Mouse (Mus musculus) limb, embryonic 15.5 days (tissue): ENCODE results near the gene Tm9sf4. TPM values are rescaled to one million over a fixed set of nuclear protein-coding genes. Genes with fewer than 3 reads are reported as not detected.
A peak's percentile ranks its signal among the peaks of the same experiment; 100 is the strongest.

Source experiments
- ATAC-seq: fragments of 200-750 bp; cut with Nextera tagmentation; 2 replicates; pipeline ENCODE4 v1.8.0; 2017; ENCODE audit warnings: low read depth, moderate TSS enrichment; ENCODE audit not compliant: insufficient number of reproducible peaks, low FRiP score, low TSS enrichment
- H3K27ac ChIP-seq: fragments of 300-500 bp; sonication (generic); 2 replicates; pipeline ENCODE4 v1.5.1; 2015; ENCODE audit warnings: moderate library complexity, mild to moderate bottlenecking, inconsistent platforms
- H3K27me3 ChIP-seq: fragments of 300-500 bp; sonication (generic); 2 replicates; pipeline ENCODE4 v1.6.1; 2015; ENCODE audit warnings: inconsistent platforms
- H3K36me3 ChIP-seq: fragments of 300-500 bp; sonication (generic); 2 replicates; pipeline ENCODE4 v1.6.1; 2015; ENCODE audit warnings: inconsistent platforms
- H3K4me1 ChIP-seq: fragments of 300-500 bp; sonication (generic); 2 replicates; pipeline ENCODE4 v1.6.1; 2015; ENCODE audit warnings: inconsistent platforms
- H3K4me2 ChIP-seq: fragments of 300-500 bp; sonication (generic); 2 replicates; pipeline ENCODE4 v1.6.1; 2015; ENCODE audit warnings: mild to moderate bottlenecking, inconsistent platforms
- H3K4me3 ChIP-seq: fragments of 300-500 bp; sonication (generic); 2 replicates; pipeline ENCODE4 v1.5.1; 2015; ENCODE audit warnings: mild to moderate bottlenecking, inconsistent platforms
- H3K9ac ChIP-seq: fragments of 300-500 bp; sonication (generic); 2 replicates; pipeline ENCODE4 v1.6.1; 2015; ENCODE audit warnings: inconsistent platforms
- H3K9me3 ChIP-seq: fragments of 300-500 bp; sonication (generic); 2 replicates; pipeline ENCODE4 v1.6.1; 2016; ENCODE audit warnings: inconsistent platforms
- WGBS: fragments of 180-500 bp; shearing (Covaris S2); methylation state at CpG from one replicate; pipeline ENCODE4 v1.1.7; 2015; 5-methylcytosine and 5-hydroxymethylcytosine counted together
- polyA plus RNA-seq: library from polyadenylated mRNA; unstranded; fragments of >200 nt; fragmentation: Nextera tagmentation; extraction: Ambion mirVana; gene quantifications from 2 replicates; pipeline ENCODE4 v1.2.1, GENCODE M21; 2015

Gene Tm9sf4
- 92.6 and 101 TPM in 2 replicates for polyA plus RNA-seq

- H3K27ac ChIP-seq, result peak within 1 kb of the TSS; percentile 98
- H3K9ac ChIP-seq, result peak within 1 kb of the TSS; percentile 89
- H3K9me3 ChIP-seq, result no peaks in the 10 kb centered on the region
- H3K4me1 ChIP-seq, result peaks cover 6% of the 10 kb centered on the region
- H3K27me3 ChIP-seq, result no peaks in the 10 kb centered on the region
- peaks cover 3% of the 10 kb centered on the region; the same call in 1 of the 2 replicates for H3K36me3 ChIP-seq
- peak within 1 kb of the TSS; percentile 83 for H3K4me3 ChIP-seq
- ATAC-seq, result peak; percentile 90
- H3K4me2 ChIP-seq, result peak within 1 kb of the TSS; percentile 83
- 9% methylated on average over 34 of the region's 34 CpGs for WGBS
Measured at GRCm38 (mm10) chr2:153160844-153161683, at the start of gene Tm9sf4. Gene Tm9sf4, plus strand, starts transcription at chr2:153161303.

GRCm38 (mm10) chr2:153115679-153116081 lies 45.4 kb upstream of the Tm9sf4 start:
- Histone ChIP-seq H3K9me3 (no peaks in the 10 kb centered on the region), H3K27ac (no peak overlapping the region), H3K27me3 (peaks cover 15% of the 10 kb centered on the region), H3K4me1 (no peaks in the 10 kb centered on the region), H3K36me3 (no peaks in the 10 kb centered on the region), H3K4me2 (no peak overlapping the region), H3K4me3 (no peak overlapping the region), H3K9ac (no peak overlapping the region)
- ATAC-seq, result no peak
- whole genome bisulfite sequencing, result 76% methylated on average over 4 of the region's 4 CpGs

- Histone ChIP-seq H3K27me3 (0 out of 2 replicates have a peak, but pooled peaks cover 5% of the 10 kb centered on the region), H3K4me1 (no peaks in the 10 kb centered on the region), H3K9ac (no peak overlapping the region), H3K4me2 (no peak overlapping the region), H3K27ac (no peak overlapping the region), H3K36me3 (no peaks in the 10 kb centered on the region), H3K9me3 (no peaks in the 10 kb centered on the region), H3K4me3 (no peak overlapping the region)
- WGBS, result 83% methylated on average over 7 of the region's 7 CpGs
- no peak for ATAC-seq
Measured at GRCm38 (mm10) chr2:153117051-153117486, 44.0 kb upstream of the Tm9sf4 start.

- no peak for ATAC-seq
- H3K27ac ChIP-seq, result no peak overlapping the region
- H3K4me2 ChIP-seq, result no peak overlapping the region
- no peak overlapping the region for H3K4me3 ChIP-seq
- 87% methylated on average over 6 of the region's 6 CpGs for WGBS
- H3K9ac ChIP-seq, result no peak overlapping the region
- no peaks in the 10 kb centered on the region for H3K9me3 ChIP-seq
- H3K27me3 ChIP-seq, result no peaks in the 10 kb centered on the region
- H3K36me3 ChIP-seq, result no peaks in the 10 kb centered on the region
- H3K4me1 ChIP-seq, result no peaks in the 10 kb centered on the region
Measured at GRCm38 (mm10) chr2:153119488-153119887, 41.6 kb upstream of the Tm9sf4 start.

- Histone ChIP-seq H3K36me3 (no peaks in the 10 kb centered on the region), H3K9ac (no peak overlapping the region), H3K4me3 (no peak overlapping the region), H3K4me1 (no peaks in the 10 kb centered on the region), H3K27ac (no peak overlapping the region), H3K9me3 (no peaks in the 10 kb centered on the region), H3K27me3 (no peaks in the 10 kb centered on the region), H3K4me2 (no peak overlapping the region)
- 62% methylated on average over 8 of the region's 8 CpGs for WGBS
- ATAC-seq, result no peak
Measured at GRCm38 (mm10) chr2:153120126-153120525, 41.0 kb upstream of the Tm9sf4 start.

GRCm38 (mm10) chr2:153121821-153122615 lies 39.1 kb upstream of the Tm9sf4 start:
- no peak overlapping the region for H3K4me2 ChIP-seq
- no peaks in the 10 kb centered on the region for H3K9me3 ChIP-seq
- H3K27me3 ChIP-seq, result 0 out of 2 replicates have a peak, but pooled peaks cover 6% of the 10 kb centered on the region
- H3K4me3 ChIP-seq, result no peak overlapping the region
- no peak overlapping the region for H3K9ac ChIP-seq
- no peak for ATAC-seq
- WGBS, result 73% methylated on average over 8 of the region's 8 CpGs
- no peak overlapping the region for H3K27ac ChIP-seq
- H3K4me1 ChIP-seq, result no peaks in the 10 kb centered on the region
- H3K36me3 ChIP-seq, result no peaks in the 10 kb centered on the region

GRCm38 (mm10) chr2:153122701-153123100 lies 38.4 kb upstream of the Tm9sf4 start:
- 0 out of 2 replicates have a peak, but pooled peaks cover 7% of the 10 kb centered on the region for H3K27me3 ChIP-seq
- H3K4me1 ChIP-seq, result no peaks in the 10 kb centered on the region
- no peaks in the 10 kb centered on the region for H3K36me3 ChIP-seq
- WGBS, result 86% methylated on average over 7 of the region's 7 CpGs
- H3K9ac ChIP-seq, result no peak overlapping the region
- H3K4me3 ChIP-seq, result no peak overlapping the region
- no peak for ATAC-seq
- no peak overlapping the region for H3K27ac ChIP-seq
- H3K4me2 ChIP-seq, result no peak overlapping the region
- no peaks in the 10 kb centered on the region for H3K9me3 ChIP-seq

GRCm38 (mm10) chr2:153125875-153126274 lies 35.2 kb upstream of the Tm9sf4 start:
- ATAC-seq, result no peak
- no peaks in the 10 kb centered on the region for H3K9me3 ChIP-seq
- H3K4me1 ChIP-seq, result no peaks in the 10 kb centered on the region
- no peak overlapping the region for H3K27ac ChIP-seq
- no peak overlapping the region for H3K4me3 ChIP-seq
- H3K9ac ChIP-seq, result no peak overlapping the region
- 47% methylated on average over 5 of the region's 5 CpGs for WGBS
- no peaks in the 10 kb centered on the region for H3K36me3 ChIP-seq
- H3K27me3 ChIP-seq, result 0 out of 2 replicates have a peak, but pooled peaks cover 7% of the 10 kb centered on the region
- no peak overlapping the region for H3K4me2 ChIP-seq

GRCm38 (mm10) chr2:153131019-153131418 lies 30.1 kb upstream of the Tm9sf4 start:
- 17% methylated on average over 6 of the region's 6 CpGs for WGBS
- Histone ChIP-seq H3K9me3 (no peaks in the 10 kb centered on the region), H3K27ac (no peak overlapping the region), H3K9ac (no peak overlapping the region), H3K4me2 (no peak overlapping the region), H3K27me3 (0 out of 2 replicates have a peak, but pooled peaks cover 4% of the 10 kb centered on the region), H3K4me3 (no peak overlapping the region), H3K4me1 (no peaks in the 10 kb centered on the region), H3K36me3 (no peaks in the 10 kb centered on the region)
- no peak for ATAC-seq

- no peak overlapping the region for H3K9ac ChIP-seq
- no peaks in the 10 kb centered on the region for H3K9me3 ChIP-seq
- H3K36me3 ChIP-seq, result no peaks in the 10 kb centered on the region
- H3K27me3 ChIP-seq, result no peaks in the 10 kb centered on the region
- ATAC-seq, result no peak
- no peak overlapping the region for H3K27ac ChIP-seq
- 31% methylated on average over 5 of the region's 5 CpGs for WGBS
- H3K4me2 ChIP-seq, result no peak overlapping the region
- no peak overlapping the region for H3K4me3 ChIP-seq
- H3K4me1 ChIP-seq, result no peaks in the 10 kb centered on the region
Measured at GRCm38 (mm10) chr2:153134237-153134636, 26.9 kb upstream of the Tm9sf4 start.

GRCm38 (mm10) chr2:153136211-153136610 lies 24.9 kb upstream of the Tm9sf4 start:
- Histone ChIP-seq H3K36me3 (no peaks in the 10 kb centered on the region), H3K9me3 (no peaks in the 10 kb centered on the region), H3K4me1 (peaks cover 6% of the 10 kb centered on the region; the same call in 1 of the 2 replicates), H3K27ac (no peak overlapping the region), H3K9ac (no peak overlapping the region), H3K4me2 (no peak overlapping the region), H3K4me3 (no peak overlapping the region), H3K27me3 (no peaks in the 10 kb centered on the region)
- WGBS, result 52% methylated on average over 4 of the region's 4 CpGs
- no peak for ATAC-seq

GRCm38 (mm10) chr2:153139158-153139557 lies 21.9 kb upstream of the Tm9sf4 start:
- H3K27ac ChIP-seq, result no peak overlapping the region
- no peak for ATAC-seq
- 77% methylated on average over 7 of the region's 7 CpGs for WGBS
- H3K27me3 ChIP-seq, result no peaks in the 10 kb centered on the region
- no peaks in the 10 kb centered on the region for H3K9me3 ChIP-seq
- no peak overlapping the region for H3K4me3 ChIP-seq
- no peak overlapping the region for H3K4me2 ChIP-seq
- no peaks in the 10 kb centered on the region for H3K36me3 ChIP-seq
- no peak overlapping the region for H3K9ac ChIP-seq
- H3K4me1 ChIP-seq, result peaks cover 9% of the 10 kb centered on the region; the same call in 1 of the 2 replicates
